Mouse (Mus musculus) Patski (cell line): ENCODE results near the gene Exoc3. TPM values are rescaled to one million over a fixed set of nuclear protein-coding genes. Genes with fewer than 3 reads are reported as not detected.
A peak's percentile ranks its signal among the peaks of the same experiment; 100 is the strongest.

ENCODE experiments used
- ATAC-seq: fragments of 100-300 bp; one replicate; pipeline ENCODE4 v1.8.0; 2021
- CTCF ChIA-PET: fragments of 350-600 bp; sonication (Branson Sonifier 250); formaldehyde crosslinking; loops from one replicate; lab custom pipeline; 2022; ENCODE audit warnings: inconsistent platforms; lab: Charles Lee
- POLR2A ChIA-PET: fragments of 350-600 bp; sonication (Branson Sonifier 250); formaldehyde crosslinking; loops from one replicate; lab custom pipeline; 2022; ENCODE audit warnings: antibody characterized with exemption, inconsistent platforms; lab: Charles Lee
- DNase-seq: peaks from one replicate; pipeline ENCODE4 v3.0.0-alpha.2; 2011; ENCODE audit warnings: low read depth, low spot score
- H3K27me3 ChIP-seq: fragments of 371-371 bp; one replicate; pipeline ENCODE4 v1.5.1; 2021
- CTCF ChIP-seq: fragments of 100-300 bp; IDR thresholded peaks from one replicate; pipeline ENCODE4 v1.5.1; 2021
- in situ Hi-C: fragments of 300-500 bp; cut with MboI; formaldehyde crosslinking; loops from 3 replicates; pipeline ENCODE4 v1.11.1; 2018; ENCODE audit warnings: low pct_unique_long_range_greater_than_20kb, mixed read lengths
- polyA plus RNA-seq: library from polyadenylated mRNA; unstranded; gene quantifications from one replicate; pipeline ENCODE4 v1.2.3, GENCODE M21; 2021

The Exoc3 gene
- polyA plus RNA-seq, 1 experiment from 2014 or later, result 36.6 TPM

GRCm38 (mm10) chr13:74183011-74183695 lies 25.4 kb downstream of the Exoc3 start:
- ATAC-seq, result no peak
- DNase-seq, result no peak
- ChIA-PET CTCF (interaction anchor here (0.6 kb wide), 1 partner anchor 19 kb away, joined by 3 read pairs; no protein-coding TSS in a partner anchor), POLR2A (no interaction called here)
- in situ Hi-C loops, result no loop called here
- H3K27me3 ChIP-seq, result no peaks in the 10 kb centered on the region
- TF ChIP-seq CTCF, result no peak

GRCm38 (mm10) chr13:74172036-74172435 lies 36.5 kb downstream of the Exoc3 start:
- no peak for TF ChIP-seq CTCF
- in situ Hi-C loops, result no loop called here
- CTCF ChIA-PET, result interaction anchor here (2.7 kb wide), 1 partner anchor 31 kb away, joined by 9 read pairs; no protein-coding TSS in a partner anchor
- no peaks in the 10 kb centered on the region for H3K27me3 ChIP-seq
- ATAC-seq (no peak), DNase-seq (no peak)
- POLR2A ChIA-PET, result no interaction called here

DNA sequence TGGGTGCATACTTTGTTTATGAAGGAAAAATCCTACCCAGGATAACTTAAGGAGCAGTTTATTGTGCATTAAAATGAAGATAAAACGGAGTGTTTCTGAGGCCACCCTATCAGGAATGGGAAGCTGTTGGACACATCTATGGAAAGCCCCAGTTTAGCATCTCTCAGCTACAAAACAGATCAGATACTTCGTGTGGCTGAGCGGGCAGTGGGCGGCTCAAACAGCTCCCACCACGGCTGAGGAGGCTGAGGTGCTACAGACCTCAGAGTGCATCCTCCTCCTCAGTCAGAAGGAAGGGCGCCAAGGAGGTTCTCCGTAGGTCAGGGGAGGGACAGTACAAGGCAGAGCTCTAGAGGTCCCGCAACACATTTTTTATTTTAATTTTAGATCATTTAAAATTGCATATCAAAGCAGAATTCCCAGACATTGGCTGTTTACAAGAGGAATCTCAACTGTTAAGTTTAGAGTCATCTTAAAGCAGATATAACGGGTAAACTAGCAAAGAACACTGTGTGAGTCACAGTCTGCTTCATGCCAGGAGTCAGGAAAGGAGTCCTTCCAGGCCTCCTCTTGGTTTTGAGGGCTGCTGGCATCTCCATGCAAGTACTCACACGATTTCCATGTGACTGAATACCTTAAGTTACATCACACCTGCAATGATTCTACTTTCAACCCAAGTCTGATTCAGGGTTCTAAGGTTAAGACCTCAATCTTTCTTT lies 38.9 kb downstream of the Exoc3 start:
- ATAC-seq, result no peak

GRCm38 (mm10) chr13:74167492-74167891 lies 41.0 kb downstream of the Exoc3 start:
- in situ Hi-C loops, result no loop called here
- no peaks in the 10 kb centered on the region for H3K27me3 ChIP-seq
- no peak for TF ChIP-seq CTCF
- ChIA-PET CTCF (no interaction called here), POLR2A (no interaction called here)
- ATAC-seq, result peak; percentile 8
- DNase-seq, result no peak

More for the DNA sequence above, 38.9 kb downstream of the Exoc3 start:
- no peak for TF ChIP-seq CTCF
- peak; percentile 9 for DNase-seq
- in situ Hi-C loops, result no loop called here
- H3K27me3 ChIP-seq, result no peaks in the 10 kb centered on the region
- POLR2A ChIA-PET, result no interaction called here
- CTCF ChIA-PET, result no interaction called here

DNA sequence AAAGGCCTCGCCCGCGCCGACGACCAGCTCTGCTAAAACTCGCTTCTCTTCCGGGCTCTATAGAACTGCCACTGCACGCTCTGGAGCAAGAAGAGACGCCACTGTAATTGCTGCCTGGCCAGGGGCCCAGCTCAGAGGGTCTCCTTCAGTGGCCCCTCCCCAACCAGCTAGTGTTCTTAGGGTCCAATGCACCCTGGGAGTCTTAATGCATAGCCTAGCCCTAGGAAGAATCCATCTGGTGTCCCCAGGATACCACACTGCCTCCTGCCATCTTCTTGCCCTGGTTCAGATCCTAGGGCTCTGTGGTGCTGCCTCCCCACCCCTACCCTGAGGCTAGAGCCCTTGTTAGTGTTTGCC lies 41.5 kb downstream of the Exoc3 start:
- ChIA-PET POLR2A (no interaction called here), CTCF (no interaction called here)
- in situ Hi-C loops, result no loop called here
- no peak for DNase-seq
- H3K27me3 ChIP-seq, result no peaks in the 10 kb centered on the region
- no peak for TF ChIP-seq CTCF
- no peak for ATAC-seq

DNA sequence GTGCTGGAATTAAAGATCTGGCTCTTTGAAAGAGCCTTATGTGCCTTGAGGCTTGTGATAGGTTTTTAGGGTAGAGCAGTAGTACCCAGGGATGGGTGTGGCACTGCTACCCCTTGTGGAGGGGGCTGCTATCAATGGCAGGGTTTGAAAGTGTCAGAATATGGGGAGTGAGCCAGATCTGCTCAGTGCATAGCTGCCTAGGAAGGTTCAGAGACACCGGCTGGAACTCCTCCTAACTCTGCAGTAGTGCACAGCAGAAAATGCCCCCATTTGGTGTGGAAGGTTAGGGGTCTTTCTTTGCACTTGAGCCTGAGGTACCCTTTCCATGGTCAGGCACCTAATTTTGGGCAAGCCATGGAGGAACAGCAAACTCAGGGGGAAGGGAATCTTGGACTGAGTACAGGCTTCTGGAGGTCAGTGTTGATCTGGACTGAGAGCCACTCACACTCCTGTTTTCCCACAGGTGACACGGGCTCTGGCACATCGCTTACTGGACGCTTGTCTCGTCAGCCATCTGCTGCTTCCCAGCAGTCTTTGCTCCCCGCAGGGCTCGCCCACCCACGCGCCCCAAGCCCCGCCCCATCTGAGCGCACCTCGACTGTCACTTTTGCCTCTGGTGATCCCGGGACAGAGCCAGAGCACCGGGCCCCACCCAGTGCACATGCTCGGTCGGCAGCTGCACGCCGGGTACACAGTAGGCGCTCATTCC lies 42.0 kb downstream of the Exoc3 start:
- DNase-seq, result no peak
- ChIA-PET POLR2A (no interaction called here), CTCF (no interaction called here)
- in situ Hi-C loops, result no loop called here
- TF ChIP-seq CTCF, result no peak
- no peak for ATAC-seq
- H3K27me3 ChIP-seq, result no peaks in the 10 kb centered on the region

DNA sequence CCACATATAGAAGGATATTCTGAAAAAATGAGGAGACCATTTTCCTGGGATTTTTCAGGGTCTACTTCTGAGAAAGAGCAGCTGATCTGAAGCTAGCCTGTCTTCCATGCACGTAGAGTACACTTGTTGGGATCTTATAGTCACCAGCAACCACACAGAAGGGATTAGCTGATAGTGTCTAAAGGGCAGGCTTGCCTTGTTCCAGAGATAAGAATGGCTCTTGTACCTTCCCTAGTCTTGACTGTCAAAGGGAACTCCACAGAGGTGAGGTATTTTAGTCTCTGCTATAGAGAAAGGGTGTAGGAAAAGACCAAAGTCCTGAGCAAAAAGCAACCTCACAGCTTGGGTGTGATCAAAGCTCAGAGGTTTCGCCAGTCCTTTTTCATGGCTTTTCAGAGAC lies 61.2 kb downstream of the Exoc3 start:
- no peak for TF ChIP-seq CTCF
- no peak for ATAC-seq
- no peaks in the 10 kb centered on the region for H3K27me3 ChIP-seq
- in situ Hi-C loops, result no loop called here
- ChIA-PET CTCF (no interaction called here), POLR2A (no interaction called here)
- DNase-seq, result no peak

DNA sequence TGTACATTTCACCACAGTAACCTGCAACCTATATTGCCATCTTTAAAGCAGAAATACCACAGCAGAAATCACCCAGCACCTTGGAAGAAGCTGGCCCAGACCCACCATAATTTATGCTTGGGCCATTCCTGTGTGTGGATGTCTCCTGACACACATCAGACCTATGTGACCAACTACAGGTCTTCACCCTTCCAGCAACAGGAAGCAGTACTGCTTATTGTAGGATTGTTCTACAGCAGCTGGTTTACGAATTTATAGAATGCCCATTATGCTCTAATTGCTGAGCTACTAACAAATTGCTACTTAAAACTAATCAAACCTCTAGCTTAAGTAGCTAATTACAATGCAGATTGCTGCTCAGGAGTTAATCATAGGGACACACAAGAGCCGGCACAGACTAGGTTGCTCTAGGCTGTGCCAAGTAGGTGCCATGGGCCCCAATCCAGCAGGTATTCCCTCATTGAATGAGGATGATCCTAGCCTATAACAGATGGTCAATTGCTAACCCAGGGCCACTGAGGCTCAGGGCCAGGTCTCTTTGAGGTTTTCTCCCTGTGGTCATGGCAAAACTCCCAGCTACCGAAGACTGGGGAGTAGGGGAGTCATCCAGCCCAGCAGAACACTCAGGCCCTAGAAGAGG lies 62.4 kb downstream of the Exoc3 start:
- no peak for TF ChIP-seq CTCF
- H3K27me3 ChIP-seq, result no peaks in the 10 kb centered on the region
- ATAC-seq (no peak), DNase-seq (no peak)
- CTCF ChIA-PET, result interaction anchor here (1.3 to 2.2 kb wide), 2 partner anchors 8 to 12 kb away, joined by 4 to 6 read pairs; no protein-coding TSS in a partner anchor
- in situ Hi-C loops, result no loop called here
- POLR2A ChIA-PET, result no interaction called here

GRCm38 (mm10) chr13:74144120-74144884 lies 64.2 kb downstream of the Exoc3 start:
- CTCF ChIA-PET, result interaction anchor here (0.7 to 2.2 kb wide), 5 partner anchors 9 to 48 kb away, joined by 3 to 6 read pairs (median 4); no protein-coding TSS in a partner anchor
- DNase-seq, result peak; percentile 46
- in situ Hi-C loops, result no loop called here
- H3K27me3 ChIP-seq, result no peaks in the 10 kb centered on the region
- ATAC-seq, result peak; percentile 81
- POLR2A ChIA-PET, result interaction anchor here (0.7 kb wide), 1 partner anchor 50 kb away, joined by 4 read pairs; no protein-coding TSS in a partner anchor
- no peak for TF ChIP-seq CTCF
